Mouse (Mus musculus) urinary bladder, postnatal 25 days (tissue): ENCODE measurements around the gene Tmem88b.

Source experiments
- DNase-seq: peaks from one replicate; pipeline ENCODE4 v3.0.0; 2022; ENCODE audit warnings: low spot score

The Tmem88b gene

DNA sequence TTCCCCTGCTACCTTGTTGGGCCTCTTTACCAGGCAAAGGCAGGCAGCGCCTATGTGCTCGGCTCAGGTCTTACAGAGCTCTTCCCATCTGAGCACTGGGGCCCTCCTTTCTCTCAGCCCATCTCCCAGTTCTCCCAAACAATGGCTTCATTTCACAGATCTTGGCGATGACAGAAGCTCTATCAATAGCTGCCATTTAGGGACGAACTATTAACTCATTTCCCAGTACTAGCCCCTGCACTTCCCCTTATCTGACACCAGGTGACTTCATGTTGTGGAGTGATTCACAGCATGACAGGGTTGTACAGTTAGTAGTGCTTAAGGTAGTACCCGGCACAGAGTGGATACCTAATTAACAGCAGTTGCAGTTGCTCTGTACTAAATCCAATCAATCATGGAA, at the start of gene Tmem88b:
Gene Tmem88b, minus strand, starts transcription at position 56 of the 400 bp plus-strand sequence.
- DNase-seq: no peak

DNA sequence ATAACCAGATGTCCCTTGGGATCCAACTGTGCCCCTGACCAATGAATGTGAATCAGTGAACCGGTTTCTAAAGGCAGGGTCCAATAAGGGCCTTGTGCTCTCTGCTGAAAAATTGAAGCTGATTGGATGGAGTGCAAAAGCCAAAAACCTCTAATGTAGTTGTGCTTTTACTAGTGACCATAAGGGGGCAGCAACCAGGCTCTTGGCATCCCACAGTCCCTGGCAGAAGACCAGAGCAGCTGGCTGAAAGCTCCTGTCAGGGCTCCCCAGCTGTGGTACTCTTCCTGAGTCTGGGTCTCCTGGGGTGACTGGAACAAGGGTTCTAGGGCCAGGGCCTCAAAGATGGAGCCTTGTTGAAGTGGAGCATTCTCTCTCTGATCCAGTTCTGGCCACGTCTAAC, 48.2 kb upstream of the Tmem88b start:
- DNase-seq: peak; percentile 77

DNA sequence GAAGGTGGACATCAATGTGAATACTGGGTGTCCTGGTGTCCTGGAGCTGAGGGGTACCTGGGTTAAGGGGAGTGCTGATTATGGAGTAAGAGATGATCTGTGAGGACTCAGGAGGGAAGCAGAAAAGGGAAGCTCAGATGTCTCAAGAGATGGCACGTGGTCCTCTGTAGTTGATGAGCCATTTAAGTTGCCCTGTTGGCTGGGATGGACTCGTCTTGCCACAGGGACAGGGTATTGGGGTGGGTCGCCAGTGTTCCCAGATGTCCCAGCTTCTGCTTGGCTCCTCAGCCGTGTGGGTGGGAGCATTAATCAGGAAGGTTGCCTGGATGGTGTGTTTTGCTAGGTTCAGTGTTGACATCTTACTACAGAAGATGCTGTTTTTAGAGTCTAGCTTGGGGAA, 47.6 kb upstream of the Tmem88b start:
- no peak for DNase-seq

DNA sequence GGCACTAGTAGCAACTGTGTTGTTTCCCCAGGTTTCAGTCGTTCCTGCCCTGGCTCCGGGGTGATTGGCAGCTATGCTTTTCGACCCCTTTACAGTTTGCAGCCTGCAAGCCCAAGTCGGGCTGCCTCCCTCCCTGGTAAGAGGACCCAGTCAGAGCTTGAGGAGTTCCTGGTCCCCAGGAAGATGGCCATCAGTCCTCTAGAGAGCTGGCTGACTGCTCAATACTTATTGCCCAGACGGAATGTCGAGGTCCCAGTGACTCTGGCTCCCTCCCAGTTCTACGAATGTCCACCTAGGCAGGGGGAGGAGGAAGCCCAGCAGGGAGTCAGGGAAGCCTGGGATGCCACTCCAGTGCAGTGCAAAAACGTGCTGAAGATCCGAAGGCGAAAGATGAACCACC, 46.6 kb upstream of the Tmem88b start:
- DNase-seq: no peak

DNA sequence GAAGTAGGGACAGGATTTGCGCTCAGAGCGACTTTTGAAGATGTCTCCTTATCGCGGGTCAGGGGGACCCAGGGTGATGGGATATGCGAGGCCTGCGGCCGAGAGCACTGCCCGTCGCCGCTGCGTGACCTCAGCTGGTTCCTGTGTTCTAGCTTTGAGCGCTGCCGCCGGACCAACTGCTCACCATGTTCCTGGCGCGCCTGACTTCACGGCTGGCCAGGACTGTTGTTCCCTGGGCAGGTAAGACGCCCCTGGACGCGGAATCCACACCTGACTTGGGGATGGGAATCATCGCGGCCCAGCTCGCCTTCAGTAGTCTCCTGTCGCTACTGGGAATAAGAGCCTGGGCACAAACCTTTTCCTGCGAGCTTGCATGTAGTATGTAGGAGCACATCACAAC, 46.2 kb upstream of the Tmem88b start:
- no peak for DNase-seq

DNA sequence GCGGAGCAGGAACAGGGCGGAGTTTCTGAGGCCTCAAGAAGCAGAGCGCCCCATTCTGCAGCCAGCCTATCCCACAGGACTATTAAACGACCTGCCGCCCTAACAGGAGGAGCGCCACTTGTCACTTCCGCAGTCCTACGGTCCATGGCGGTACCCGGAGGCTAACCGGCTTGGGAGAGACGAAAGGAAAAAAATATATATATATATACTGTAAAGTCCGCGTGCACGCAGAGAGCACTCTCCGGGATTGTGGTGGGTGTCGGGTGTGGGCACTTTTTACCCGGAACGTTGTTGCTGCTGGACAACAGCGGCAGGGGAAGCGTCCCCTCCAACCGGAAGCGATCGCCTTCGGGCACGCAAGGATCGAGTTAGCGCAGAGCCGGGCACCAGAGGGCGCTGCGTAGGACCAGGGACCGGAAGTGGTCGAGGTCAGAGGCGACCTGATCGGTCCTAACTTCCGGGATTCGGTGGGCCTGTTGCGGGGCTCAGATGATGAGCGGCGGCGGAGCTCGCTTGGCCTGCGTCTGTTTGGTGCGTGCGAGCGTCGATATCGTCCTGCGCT, 45.6 kb upstream of the Tmem88b start, which contains the start of gene Aurkaip1:
Gene Aurkaip1, plus strand, starts transcription at position 68 of the 562 bp plus-strand sequence.
- DNase-seq: peak; percentile 94

DNA sequence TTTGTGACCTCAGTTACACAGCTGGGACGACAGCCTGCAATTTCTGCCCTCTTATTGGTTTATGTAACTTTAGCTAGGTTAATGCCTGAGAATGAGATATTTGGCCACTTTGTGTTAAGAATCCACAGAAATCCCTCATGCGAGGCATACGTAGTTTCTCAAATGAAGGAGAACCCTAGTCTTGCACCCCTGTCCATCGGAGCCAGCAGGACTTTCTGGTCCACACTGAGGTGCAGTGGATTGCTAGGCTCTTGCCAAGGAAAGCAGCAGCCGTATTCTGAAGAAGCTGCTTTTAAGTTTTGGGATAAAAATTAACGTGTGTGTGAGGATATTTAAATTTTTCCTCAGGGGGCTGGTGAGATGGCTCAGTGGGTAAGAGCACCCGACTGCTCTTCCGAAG, 44.9 kb upstream of the Tmem88b start:
- DNase-seq: no peak

DNA sequence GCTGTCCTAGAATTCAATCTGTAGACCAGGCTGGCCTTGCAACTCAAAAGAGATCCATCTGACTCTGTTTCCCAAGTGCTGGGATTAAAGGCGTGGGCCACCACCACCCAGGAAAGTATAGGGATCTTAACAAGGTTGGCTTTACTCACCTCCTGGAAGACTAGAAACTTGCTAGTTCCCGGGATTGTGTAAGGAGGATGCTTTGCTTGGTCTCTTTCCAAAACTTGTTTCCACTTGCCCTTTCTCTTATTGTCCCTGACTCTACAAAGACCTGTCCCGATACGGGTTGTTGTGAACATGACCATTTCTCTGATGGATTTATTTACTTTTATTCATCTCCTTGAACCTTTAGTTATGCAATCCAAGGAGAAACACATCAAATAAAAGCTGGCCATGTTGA, 44.2 kb upstream of the Tmem88b start:
- DNase-seq: no peak

DNA sequence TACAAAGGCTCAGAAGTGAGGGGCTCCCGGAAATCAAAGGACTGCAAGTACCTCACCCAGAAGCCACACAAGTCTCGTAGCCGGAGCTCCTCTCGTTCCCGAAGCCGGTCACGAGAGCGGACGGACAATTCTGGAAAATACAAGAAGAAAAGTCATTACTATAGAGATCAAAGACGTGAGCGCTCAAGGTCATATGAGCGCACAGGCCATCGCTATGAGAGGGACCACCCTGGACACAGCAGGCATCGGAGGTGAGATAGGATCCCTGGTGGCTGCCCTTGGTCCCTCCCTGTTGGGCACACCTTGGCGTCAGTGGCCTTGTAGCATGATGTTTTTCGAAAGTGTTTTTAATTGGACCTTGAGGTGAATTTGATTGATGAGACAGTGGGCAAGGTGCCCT, 37.8 kb upstream of the Tmem88b start:
- no peak for DNase-seq

DNA sequence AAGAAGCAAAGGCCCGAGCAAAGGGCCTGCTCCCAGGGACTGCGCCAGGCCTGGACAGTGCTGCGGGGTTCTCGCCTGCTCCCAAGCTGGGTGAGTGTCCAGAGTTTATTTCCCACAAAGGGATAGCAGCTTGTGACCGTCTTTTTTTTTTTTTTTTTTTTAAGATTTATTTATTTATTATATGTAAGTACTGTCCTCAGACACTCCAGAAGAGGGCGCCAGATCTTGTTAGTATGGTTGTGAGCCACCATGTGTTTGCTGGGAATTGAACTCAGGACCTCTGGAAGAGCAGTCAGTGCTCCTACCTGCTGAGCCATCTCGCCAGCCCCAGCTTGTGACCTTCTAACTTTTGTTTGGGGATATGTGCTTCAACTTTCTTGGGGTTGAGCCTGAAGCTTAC, 35.4 kb upstream of the Tmem88b start:
- DNase-seq: no peak

DNA sequence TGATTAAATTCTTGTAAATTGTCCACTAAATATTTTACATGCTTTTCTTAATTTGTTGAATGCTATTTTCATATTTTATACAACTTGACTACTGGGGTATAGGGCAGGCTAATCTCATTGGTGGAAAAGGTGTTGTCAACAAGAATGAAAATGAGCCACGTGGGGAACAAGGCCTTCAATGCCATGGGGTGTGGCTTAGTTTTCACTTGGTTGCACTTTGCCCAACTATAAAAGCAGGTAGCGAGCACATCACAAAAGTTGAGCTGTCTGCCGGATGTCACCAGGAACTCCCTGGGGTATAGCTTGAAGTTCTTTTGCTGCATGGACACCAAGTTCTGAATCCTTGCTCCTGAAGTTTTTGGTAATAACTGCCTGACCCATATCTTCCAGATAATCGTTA, 31.9 kb upstream of the Tmem88b start:
- no peak for DNase-seq

DNA sequence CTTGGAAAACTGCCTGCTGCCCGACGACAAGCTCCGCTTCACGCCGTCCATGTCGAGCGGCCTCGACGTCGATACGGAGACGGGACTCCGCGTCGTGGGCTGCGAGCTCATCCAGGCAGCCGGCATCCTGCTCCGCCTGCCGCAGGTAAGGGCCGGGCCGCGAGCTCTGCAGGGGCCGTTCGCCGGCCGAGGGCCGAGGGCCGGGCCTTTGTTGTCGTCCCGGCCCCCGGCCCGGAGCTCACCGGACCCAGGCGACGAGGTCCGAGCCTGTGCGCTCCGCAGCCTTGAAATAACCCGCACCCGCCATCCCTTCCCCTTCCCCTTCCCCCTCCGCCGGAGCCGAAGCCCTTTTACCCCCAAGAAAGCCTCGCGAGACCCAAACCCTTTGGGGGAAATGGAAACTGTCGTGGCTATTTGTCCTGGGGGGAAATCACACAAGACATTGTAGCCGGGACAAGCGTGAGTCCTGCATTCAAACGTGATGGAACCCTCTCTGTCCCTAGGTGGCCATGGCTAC, 27.0 kb upstream of the Tmem88b start:
- no peak for DNase-seq

DNA sequence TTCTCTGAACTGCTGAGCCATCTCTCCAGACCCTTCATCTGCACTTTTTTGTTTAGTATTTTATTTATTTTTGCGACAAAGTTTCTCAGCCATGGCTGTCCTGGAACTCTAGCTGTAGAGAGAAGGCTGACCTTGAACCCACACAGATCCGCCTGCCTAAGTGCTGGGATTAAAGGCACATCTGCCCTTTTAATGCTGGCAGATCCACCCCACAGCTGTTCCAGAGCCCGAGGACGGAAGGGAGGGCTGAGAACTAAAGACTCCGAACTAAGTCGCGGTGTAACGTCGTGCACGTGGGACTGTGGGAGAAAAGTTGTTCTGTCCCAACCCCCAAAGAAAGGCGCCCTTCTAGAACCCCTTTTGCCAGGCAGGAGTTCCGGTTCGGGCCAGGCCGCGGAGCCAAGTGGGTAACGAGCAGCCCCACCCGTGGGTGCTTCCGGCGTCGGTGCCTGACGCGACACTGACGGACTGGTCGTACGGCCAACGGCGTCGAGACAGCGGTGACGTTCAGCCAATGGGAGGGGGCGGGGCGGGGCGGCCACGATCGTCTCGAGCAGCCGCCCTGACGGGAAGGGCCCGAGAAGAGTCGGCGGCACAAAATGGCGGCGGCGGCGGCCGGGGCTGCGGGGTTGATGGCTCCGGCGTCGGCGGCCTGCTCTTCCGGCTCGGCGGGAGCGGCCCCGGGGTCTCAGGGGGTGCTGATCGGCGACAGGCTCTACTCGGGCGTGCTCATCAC, 26.4 kb upstream of the Tmem88b start, which contains the start of gene Ccnl2:
Gene Ccnl2, plus strand, starts transcription at position 561 of the 736 bp plus-strand sequence.
- peak; percentile 81 for DNase-seq

DNA sequence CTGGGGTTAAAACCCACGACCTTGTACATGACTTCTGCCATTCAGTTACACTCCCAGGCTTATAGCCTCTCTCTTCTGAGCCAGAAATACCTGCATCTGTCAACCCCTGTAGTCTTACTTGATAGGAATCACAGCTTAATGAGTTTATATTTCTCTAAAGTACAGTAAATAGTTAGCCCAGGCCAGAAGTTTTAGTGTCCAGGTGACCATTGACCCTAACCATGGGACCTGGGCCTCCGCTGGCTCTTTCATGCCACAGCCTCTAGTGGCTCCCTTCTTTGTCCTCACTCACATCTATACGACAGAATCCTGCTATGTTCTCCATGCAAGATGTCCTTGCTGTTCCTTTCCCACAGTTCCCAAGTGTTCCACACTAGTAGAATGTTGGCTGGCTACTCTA, 22.2 kb upstream of the Tmem88b start:
- DNase-seq: no peak

DNA sequence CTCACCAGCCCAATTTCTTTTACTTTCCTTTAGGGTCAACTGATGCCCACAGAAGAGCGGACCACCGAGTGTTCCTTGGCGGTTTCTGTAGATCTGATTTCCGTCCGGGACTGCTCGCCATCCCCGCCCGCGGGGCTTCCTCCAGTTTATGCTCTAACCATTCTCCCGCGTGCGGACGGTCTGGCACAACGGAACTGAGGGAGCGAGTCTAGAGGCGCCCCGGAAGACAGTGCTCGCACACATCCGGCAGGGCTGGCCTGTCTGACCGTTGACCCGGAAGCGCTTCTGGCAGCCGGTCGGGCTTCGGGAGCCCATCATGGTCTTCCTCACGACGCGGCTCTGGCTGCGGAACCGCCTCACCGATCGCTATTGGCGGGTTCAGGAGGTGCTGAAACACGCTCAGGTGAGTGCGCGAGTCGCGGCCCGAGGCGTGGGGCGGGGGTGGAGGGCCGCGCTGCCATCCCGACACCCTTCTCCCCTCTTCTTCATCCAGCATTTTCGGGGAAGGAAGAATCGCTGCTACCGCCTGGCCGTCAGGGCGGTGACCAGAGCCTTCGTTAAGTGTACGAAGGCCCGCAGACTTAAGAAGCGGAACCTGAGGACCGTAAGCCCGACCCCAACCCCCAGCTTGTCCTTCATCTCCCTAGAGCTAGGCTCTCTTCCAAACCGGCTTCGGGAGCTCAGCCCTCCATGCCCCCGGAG, 17.8 kb upstream of the Tmem88b start:
- peak; percentile 98 for DNase-seq

DNA sequence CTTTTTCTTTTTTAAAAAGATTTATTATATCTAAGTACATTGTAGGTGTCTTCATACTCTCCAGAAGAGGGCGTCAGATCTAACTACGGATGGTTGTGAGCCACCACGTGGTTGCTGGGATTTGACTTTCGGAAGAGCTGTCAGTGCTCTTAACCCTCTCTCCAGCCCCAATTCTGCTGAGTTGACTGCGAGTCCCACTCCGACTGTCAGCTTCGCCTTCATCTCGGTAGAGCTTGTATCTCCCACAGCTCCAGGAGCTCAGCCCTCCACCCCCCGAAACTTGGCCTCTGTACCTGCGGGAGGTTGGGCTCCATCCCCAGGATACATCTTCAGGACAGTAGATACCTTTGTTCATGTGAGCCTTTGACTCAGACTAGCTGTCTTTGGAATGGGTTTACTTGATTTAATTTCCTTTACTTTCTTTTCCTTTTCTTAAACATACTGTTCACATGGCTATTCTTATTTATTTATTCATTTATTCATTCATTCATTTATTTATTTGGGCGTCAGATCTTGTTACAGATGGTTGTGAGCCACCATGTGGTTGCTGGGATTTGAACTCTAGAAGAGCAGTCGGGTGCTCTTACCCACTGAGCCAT, 17.2 kb upstream of the Tmem88b start, which contains the start of gene Mrpl20:
Gene Mrpl20, plus strand, starts transcription at position 138 of the 599 bp plus-strand sequence.
- no peak for DNase-seq

DNA sequence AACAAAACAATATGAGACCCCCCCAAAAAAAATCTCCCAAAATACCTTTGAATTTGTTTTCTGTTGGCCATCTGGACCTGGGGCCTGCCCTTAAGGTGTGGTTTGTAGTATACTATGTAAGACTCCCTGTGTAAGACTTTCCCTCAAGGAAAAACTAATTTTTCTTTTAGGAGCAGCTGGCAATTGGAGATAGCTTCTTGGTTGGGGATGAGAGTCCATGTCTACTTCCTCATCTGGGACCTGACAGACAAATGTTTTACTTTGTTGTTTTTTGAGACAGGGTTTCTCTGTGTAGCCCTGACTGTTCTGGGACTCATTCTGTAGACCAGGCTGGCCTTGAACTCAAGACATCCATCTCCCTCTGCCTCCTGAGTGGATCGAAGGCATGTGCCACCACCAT, 16.4 kb upstream of the Tmem88b start:
- DNase-seq: no peak

DNA sequence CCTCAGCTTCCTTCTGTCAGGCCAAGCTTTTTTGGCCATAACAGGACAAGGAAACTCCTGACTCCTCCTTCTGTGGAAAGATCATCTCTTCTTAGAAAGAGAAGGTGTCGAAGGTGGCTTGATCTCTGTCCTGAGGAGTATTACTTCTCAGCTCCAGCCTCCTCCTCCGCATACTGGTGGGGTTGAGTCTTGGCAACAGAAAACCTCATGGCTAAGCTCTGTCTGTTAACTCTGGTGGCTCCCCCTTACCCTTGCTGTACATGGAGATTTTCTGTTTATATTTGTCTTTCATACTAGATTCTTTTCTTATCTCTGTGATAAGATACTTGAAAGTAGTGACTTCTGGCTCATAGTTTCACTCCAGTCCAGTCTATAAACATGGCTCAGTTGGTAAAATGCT, 8.1 kb upstream of the Tmem88b start:
- no peak for DNase-seq

DNA sequence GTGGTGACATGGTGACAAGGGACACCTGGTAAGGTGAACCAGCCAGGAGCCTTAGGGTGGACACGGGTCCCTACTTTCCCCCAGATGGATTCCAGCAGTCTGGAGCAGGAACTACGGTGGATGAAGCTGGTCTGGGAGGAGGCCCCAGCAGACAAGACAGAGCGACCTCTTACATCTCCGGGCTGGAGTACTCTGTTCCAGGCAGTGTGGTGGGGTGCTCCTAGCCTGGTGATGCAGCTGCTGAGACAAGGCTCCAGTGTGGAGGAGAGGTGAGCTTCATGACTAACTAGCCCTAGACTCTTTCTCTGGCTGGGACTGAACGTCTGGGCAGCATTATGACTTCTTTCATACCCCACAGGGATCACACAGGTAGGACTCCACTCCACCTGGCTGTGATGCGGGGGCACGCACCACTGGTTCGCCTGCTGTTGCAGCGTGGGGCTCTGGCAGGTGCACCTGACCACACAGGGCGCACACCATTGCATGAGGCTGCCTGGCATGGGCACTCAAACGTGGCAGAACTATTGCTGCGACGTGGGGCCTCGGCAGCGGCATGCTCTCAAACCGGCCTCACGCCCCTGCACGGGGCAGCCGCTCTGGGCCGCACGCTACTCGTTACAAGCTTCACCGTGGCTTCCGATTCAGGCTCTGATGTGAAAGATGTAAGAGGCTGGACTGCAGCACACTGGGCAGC, 5.7 kb upstream of the Tmem88b start:
- no peak for DNase-seq

DNA sequence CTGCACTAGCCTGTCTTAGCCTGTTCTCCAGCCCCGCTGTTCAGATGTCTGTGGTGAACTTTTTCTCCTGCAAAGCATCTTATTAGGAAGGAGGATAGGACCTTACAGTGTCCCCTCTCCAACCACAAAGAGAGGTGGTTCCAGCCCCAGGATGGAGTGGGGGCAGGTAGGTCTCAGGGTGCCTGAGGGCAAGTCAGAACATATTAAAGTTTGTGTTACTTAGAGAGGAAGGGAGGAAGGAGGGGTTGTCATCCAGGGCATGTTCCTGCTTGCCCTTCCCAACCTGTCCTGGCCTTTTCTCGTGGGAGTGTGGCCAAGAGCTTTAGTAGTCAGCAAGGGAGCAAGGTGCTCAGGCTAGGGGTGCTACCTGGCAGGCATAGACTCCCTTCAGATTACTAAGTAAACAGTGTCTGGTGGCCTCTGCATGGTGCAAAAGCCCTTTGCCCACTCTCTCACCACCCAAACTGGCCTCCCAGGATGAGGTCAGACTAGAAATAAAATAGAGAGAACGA, 5.0 kb upstream of the Tmem88b start:
- peak; percentile 35 for DNase-seq

DNA sequence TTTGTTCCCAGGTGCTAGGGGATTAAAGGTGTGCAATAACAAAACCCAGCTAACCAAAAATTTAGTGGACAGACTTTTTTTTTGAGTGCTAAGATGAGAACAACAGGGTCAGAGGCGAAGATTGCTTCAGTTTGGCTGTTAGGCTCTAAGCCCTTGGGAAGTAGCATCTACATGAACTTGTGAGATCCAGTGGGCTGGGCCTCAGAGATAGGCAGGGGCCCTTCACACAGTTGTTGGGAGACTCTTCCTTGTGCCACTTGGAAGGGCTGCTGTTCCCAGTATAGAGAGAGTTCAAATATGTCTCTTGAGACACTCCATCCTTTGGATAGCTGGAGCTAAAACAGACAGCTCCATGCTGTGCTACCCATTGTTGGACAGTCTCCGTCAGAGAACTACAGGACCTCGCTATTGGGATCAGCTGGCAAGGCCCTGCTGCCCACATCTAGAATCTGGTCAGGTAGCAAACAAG, 4.4 kb upstream of the Tmem88b start, which contains the start of gene Ankrd65:
Gene Ankrd65, plus strand, starts transcription at position 419 of the 469 bp plus-strand sequence.
- no peak for DNase-seq
